Mouse (Mus musculus) stomach, postnatal 0 days (tissue): ENCODE results near the gene Ttc12. TPM values are rescaled to one million over a fixed set of nuclear protein-coding genes. Genes with fewer than 3 reads are reported as not detected.

ENCODE experiments used
- ATAC-seq: fragments of 200-750 bp; cut with Nextera tagmentation; 2 replicates; pipeline ENCODE4 v1.8.0; 2017; ENCODE audit not compliant: low FRiP score, low TSS enrichment
- DNase-seq: peaks from one replicate; pipeline ENCODE4 v3.0.0-alpha.2; 2016; ENCODE audit warnings: low spot score
- H3K27ac ChIP-seq: fragments of 300-500 bp; sonication (generic); replicated peaks from 2 replicates; pipeline ENCODE4 v1.5.1; 2014; ENCODE audit warnings: mild to moderate bottlenecking, control low read depth
- H3K27me3 ChIP-seq: fragments of 300-500 bp; sonication (generic); 2 replicates; pipeline ENCODE4 v1.6.1; 2014; ENCODE audit warnings: low read length; ENCODE audit not compliant: control insufficient read depth, insufficient read depth
- H3K36me3 ChIP-seq: fragments of 300-500 bp; sonication (generic); 2 replicates; pipeline ENCODE4 v1.6.1; 2014; ENCODE audit warnings: low read length, mixed read lengths; ENCODE audit not compliant: control insufficient read depth, insufficient read depth
- H3K4me1 ChIP-seq: fragments of 300-500 bp; sonication (generic); replicated peaks from 2 replicates; pipeline ENCODE4 v1.6.1; 2014; ENCODE audit warnings: antibody characterized with exemption; ENCODE audit not compliant: control insufficient read depth, insufficient read depth
- H3K4me2 ChIP-seq: fragments of 300-500 bp; sonication (generic); replicated peaks from 2 replicates; pipeline ENCODE4 v1.6.1; 2014; ENCODE audit warnings: low read depth, mild to moderate bottlenecking, control low read depth, moderate library complexity
- H3K4me3 ChIP-seq: fragments of 300-500 bp; sonication (generic); 2 replicates; pipeline ENCODE4 v1.5.1; 2014; ENCODE audit warnings: low read depth, low read length, control low read depth
- H3K9ac ChIP-seq: fragments of 300-500 bp; sonication (generic); 2 replicates; pipeline ENCODE4 v1.6.1; 2014; ENCODE audit warnings: mild to moderate bottlenecking, low read length, control low read depth, mixed read lengths
- H3K9me3 ChIP-seq: fragments of 300-500 bp; sonication (generic); 2 replicates; pipeline ENCODE4 v1.6.1; 2016; ENCODE audit warnings: low read length; ENCODE audit not compliant: control insufficient read depth
- CTCF ChIP-seq: IDR thresholded peaks from 2 replicates; pipeline ENCODE4 v1.5.1; 2016; ENCODE audit warnings: antibody characterized with exemption, low read depth, mild to moderate bottlenecking, moderate library complexity
- EP300 ChIP-seq: optimal IDR thresholded peaks from 2 replicates; pipeline ENCODE3; 2016; ENCODE audit warnings: antibody characterized with exemption
- WGBS: fragments of 180-500 bp; shearing (Covaris S2); extraction: QIAGEN DNeasy Blood & Tissue Kit; methylation state at CpG from one replicate; pipeline ENCODE4 v1.1.7; 2014; 5-methylcytosine and 5-hydroxymethylcytosine counted together
- polyA plus RNA-seq: library from polyadenylated mRNA; unstranded; fragments of >200 nt; fragmentation: Nextera tagmentation; extraction: Ambion mirVana; gene quantifications from 2 replicates; pipeline ENCODE4 v1.2.1, GENCODE M21; 2015

The Ttc12 gene
- polyA plus RNA-seq, 1 experiment from 2014 or later, result 0.86 TPM

GRCm38 (mm10) chr9:49488912-49489895, 3.2 kb upstream of the Ttc12 start:
- DNase-seq, result peak; percentile 90
- H3K4me3 ChIP-seq, result no peak overlapping the region
- TF ChIP-seq CTCF (peak; percentile 100), EP300 (no peak)
- H3K4me1 ChIP-seq, result no peaks in the 10 kb centered on the region
- no peaks in the 10 kb centered on the region for H3K9me3 ChIP-seq
- ATAC-seq, result peak; percentile 73
- no peak overlapping the region for H3K9ac ChIP-seq
- 23% methylated on average over 16 of the region's 16 CpGs for WGBS
- no peak overlapping the region for H3K27ac ChIP-seq
- H3K4me2 ChIP-seq, result peak overlapping the region; percentile 20; the same call in 1 of the 2 replicates
- no peaks in the 10 kb centered on the region for H3K36me3 ChIP-seq
- no peaks in the 10 kb centered on the region for H3K27me3 ChIP-seq

DNA sequence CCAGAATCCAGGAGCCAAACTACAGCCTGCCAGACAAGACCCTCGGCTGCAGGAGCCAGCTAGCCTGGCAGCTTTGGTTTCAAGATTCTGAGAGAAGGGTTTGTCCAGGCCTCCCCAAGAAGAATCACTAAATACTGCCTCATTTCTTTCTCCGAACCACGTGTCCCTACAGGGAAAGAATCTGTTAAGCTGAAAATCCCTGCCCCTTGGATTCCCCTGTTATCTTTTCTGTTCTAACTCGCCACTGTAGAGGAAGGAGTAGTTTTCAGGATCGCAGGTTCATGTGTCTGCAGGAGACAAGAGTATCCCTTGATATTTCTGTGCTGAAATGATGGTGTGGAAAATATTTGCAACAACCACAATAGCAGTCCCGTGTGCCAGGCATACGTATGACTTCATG, 2.2 kb upstream of the Ttc12 start:
- Histone ChIP-seq H3K27ac (no peak overlapping the region), H3K4me3 (no peak overlapping the region), H3K4me2 (no peak overlapping the region), H3K4me1 (no peaks in the 10 kb centered on the region), H3K9me3 (no peaks in the 10 kb centered on the region), H3K9ac (no peak overlapping the region), H3K36me3 (no peaks in the 10 kb centered on the region), H3K27me3 (no peaks in the 10 kb centered on the region)
- DNase-seq, result no peak
- ATAC-seq, result no peak
- TF ChIP-seq EP300, result no peak
- TF ChIP-seq CTCF, result no peak
- 62% methylated on average over 7 of the region's 7 CpGs for WGBS

GRCm38 (mm10) chr9:49487657-49487943, 1.6 kb upstream of the Ttc12 start:
- Histone ChIP-seq H3K4me3 (no peak overlapping the region), H3K9ac (no peak overlapping the region), H3K27ac (no peak overlapping the region), H3K4me2 (no peak overlapping the region), H3K27me3 (no peaks in the 10 kb centered on the region), H3K9me3 (no peaks in the 10 kb centered on the region), H3K4me1 (no peaks in the 10 kb centered on the region), H3K36me3 (no peaks in the 10 kb centered on the region)
- no peak for TF ChIP-seq CTCF
- TF ChIP-seq EP300, result no peak
- DNase-seq, result no peak
- WGBS, result 57% methylated on average over 6 of the region's 6 CpGs
- ATAC-seq, result no peak

GRCm38 (mm10) chr9:49486805-49487656, 1.0 kb upstream of the Ttc12 start:
- 67% methylated on average over 9 of the region's 9 CpGs for WGBS
- H3K4me2 ChIP-seq, result no peak overlapping the region
- no peaks in the 10 kb centered on the region for H3K9me3 ChIP-seq
- no peak overlapping the region for H3K27ac ChIP-seq
- ATAC-seq, result 0 out of 2 replicates have a peak, but pooled peaks have one; percentile 14
- peak; percentile 35 for DNase-seq
- no peaks in the 10 kb centered on the region for H3K4me1 ChIP-seq
- no peaks in the 10 kb centered on the region for H3K36me3 ChIP-seq
- H3K27me3 ChIP-seq, result no peaks in the 10 kb centered on the region
- no peak overlapping the region for H3K4me3 ChIP-seq
- TF ChIP-seq CTCF (no peak), EP300 (no peak)
- H3K9ac ChIP-seq, result no peak overlapping the region

DNA sequence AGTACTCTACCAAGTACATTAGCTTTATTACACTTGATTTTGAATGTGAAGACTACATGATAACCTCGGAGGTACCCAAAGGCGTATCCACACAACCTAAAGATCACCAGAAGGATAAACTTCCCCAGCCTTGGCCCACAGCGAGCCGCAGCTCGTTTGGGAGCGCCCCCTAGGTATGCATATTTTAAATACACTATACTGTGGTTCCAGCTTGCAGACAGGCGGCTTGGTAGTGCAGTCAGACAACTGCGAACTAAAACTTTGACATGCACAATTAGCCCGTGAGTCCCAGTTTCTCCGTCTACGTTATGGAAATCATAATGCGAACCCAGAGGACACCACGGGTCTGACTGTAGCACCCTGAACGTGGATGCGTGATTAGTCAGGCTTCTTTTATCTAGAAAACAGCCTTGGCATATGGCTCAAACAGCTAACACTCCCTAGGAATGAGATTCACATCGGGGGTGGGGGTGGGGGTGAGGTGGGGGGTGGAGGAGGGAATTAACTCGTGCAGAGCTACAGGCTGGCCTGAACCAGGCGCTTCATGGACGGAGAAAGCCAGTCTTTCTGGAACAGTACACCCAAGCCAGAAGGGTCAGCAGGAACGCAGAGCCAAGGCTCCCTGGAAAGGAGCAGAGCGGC, 654 bp downstream of the Ttc12 start:
- Histone ChIP-seq H3K4me3 (peak overlapping the region; percentile 54), H3K9ac (peak overlapping the region; percentile 32), H3K36me3 (no peaks in the 10 kb centered on the region), H3K9me3 (no peaks in the 10 kb centered on the region), H3K4me2 (peak overlapping the region; percentile 71), H3K27ac (no peak overlapping the region), H3K4me1 (no peaks in the 10 kb centered on the region), H3K27me3 (no peaks in the 10 kb centered on the region)
- DNase-seq (peak; percentile 31), ATAC-seq (no peak)
- 4% methylated on average over 21 of the region's 21 CpGs for WGBS
- TF ChIP-seq EP300 (no peak), CTCF (peak; percentile 77)
